Mouse (Mus musculus): ENCODE measurements around the gene Hpn. TPM values are rescaled to one million over a fixed set of nuclear protein-coding genes. Genes with fewer than 3 reads are reported as not detected.

Gene Hpn
- polyA plus RNA-seq, 1 experiment from 2014 or later: 0.49 TPM

DNA sequence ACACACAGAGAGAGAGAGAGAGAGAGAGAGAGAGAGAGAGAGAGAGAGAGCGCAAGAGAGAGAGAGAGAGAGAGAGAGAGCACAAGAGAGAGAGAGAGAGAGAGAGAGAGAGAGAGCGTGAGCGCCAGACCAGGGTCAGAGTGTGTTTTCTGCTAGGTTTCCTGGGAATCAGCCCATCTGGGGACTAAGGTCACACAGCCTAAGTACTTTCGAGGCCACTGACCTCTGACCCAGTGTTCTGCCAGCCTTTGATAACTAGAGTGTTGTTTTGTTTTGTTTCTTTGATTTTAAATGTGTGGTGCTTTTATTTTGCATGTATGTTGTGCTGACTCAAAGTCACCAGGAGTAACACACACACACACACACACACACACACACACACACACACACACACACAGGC is 59.2 kb downstream of the Hpn start:
- Histone ChIP-seq H3K36me3 (replicated peaks) (no peaks in the 10 kb centered on the region), H3K27ac (no peak overlapping the region), H3K27me3 (peaks cover 53% of the 10 kb centered on the region), H3K9me3 (no peaks in the 10 kb centered on the region), H3K4me3 (replicated peaks) (no peak overlapping the region), H3K9ac (no peak overlapping the region), H3K4me2 (no peak overlapping the region), H3K4me1 (peaks cover 40% of the 10 kb centered on the region)
- ATAC-seq (ENCODE audit: low FRiP score): no peak
- 32% methylated on average over 3 of the region's 4 CpGs for WGBS

DNA sequence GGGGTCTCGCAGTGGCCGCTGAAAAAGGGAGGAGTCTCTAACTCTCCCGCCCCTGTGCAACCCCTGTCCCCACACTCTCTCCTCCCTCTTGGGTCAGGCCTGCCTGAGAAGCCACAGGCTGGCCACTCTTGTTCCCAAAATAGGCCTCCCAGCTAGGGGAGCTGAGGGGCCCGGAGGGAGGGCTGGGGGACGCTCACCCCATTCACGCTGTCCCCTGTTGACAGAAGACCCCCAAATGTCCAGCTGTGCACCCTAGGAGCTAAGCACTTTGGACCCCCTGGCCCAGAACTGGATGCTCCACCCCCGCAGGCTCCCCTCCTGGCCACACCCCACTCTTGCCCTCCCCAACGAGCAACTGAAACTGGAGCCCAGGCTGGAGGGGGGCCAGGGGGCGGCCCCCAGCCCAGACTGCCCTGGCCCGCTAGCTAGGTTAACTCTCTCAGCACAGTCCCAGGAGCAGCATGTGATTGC is 59.7 kb downstream of the Hpn start:
- Histone ChIP-seq H3K27ac (no peak overlapping the region), H3K27me3 (peaks cover 58% of the 10 kb centered on the region), H3K36me3 (replicated peaks) (no peaks in the 10 kb centered on the region), H3K4me3 (replicated peaks) (no peak overlapping the region), H3K4me2 (0 out of 2 replicates have a peak overlapping the region, but pooled peaks have one; percentile 8), H3K9ac (no peak overlapping the region), H3K4me1 (peaks cover 44% of the 10 kb centered on the region), H3K9me3 (no peaks in the 10 kb centered on the region)
- no peak for ATAC-seq (ENCODE audit: low FRiP score)
- 2% methylated on average over 9 of the region's 10 CpGs for WGBS

DNA sequence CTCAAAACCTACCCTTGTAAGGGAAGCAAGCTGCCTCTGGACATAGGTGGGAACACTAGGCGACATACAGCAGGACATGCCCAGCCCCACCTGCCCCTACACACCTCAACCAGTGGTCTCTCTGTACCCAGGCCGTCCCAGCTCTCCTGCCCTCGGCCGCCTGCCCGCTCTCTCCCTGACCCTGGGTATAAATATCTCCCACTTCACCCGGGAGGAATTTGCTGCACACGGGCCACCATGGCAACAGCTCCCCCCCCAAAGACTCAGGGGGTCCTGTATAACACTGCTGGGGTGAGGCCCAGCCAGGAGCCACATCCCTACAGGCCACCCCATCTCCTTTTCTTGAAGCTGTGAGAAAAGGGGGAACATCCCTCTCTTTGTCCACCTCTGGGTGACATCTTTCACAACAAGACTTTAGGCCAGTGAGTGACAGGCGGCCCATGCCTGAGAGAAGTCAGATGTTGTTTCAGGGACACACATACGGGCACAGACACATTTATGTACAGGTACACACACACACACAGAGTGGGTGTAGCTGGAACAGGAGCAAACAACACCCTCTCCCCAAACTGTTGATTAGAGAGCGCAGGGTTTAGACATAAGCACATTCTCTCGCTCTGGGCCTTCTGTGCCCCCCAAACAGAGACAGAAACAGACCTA is 60.3 kb downstream of the Hpn start:
- Histone ChIP-seq H3K27ac (no peak overlapping the region), H3K27me3 (peaks cover 64% of the 10 kb centered on the region), H3K4me1 (peaks cover 50% of the 10 kb centered on the region), H3K4me3 (replicated peaks) (no peak overlapping the region), H3K4me2 (no peak overlapping the region), H3K9ac (no peak overlapping the region), H3K36me3 (replicated peaks) (no peaks in the 10 kb centered on the region), H3K9me3 (0 out of 2 replicates have a peak, but pooled peaks cover 2% of the 10 kb centered on the region)
- no peak for ATAC-seq (ENCODE audit: low FRiP score)
- 45% methylated on average over 11 of the region's 11 CpGs for WGBS

GRCm38 (mm10) chr7:31053882-31054447 is 61.1 kb downstream of the Hpn start:
- no peak overlapping the region for H3K27ac ChIP-seq
- peaks cover 52% of the 10 kb centered on the region for H3K4me1 ChIP-seq
- no peak overlapping the region for H3K4me3 ChIP-seq (replicated peaks)
- H3K27me3 ChIP-seq: peaks cover 72% of the 10 kb centered on the region
- 31% methylated on average over 10 of the region's 10 CpGs for WGBS
- ATAC-seq (ENCODE audit: low FRiP score): no peak
- H3K9me3 ChIP-seq: 0 out of 2 replicates have a peak, but pooled peaks cover 2% of the 10 kb centered on the region
- H3K36me3 ChIP-seq (replicated peaks): no peaks in the 10 kb centered on the region
- no peak overlapping the region for H3K4me2 ChIP-seq
- no peak overlapping the region for H3K9ac ChIP-seq

DNA sequence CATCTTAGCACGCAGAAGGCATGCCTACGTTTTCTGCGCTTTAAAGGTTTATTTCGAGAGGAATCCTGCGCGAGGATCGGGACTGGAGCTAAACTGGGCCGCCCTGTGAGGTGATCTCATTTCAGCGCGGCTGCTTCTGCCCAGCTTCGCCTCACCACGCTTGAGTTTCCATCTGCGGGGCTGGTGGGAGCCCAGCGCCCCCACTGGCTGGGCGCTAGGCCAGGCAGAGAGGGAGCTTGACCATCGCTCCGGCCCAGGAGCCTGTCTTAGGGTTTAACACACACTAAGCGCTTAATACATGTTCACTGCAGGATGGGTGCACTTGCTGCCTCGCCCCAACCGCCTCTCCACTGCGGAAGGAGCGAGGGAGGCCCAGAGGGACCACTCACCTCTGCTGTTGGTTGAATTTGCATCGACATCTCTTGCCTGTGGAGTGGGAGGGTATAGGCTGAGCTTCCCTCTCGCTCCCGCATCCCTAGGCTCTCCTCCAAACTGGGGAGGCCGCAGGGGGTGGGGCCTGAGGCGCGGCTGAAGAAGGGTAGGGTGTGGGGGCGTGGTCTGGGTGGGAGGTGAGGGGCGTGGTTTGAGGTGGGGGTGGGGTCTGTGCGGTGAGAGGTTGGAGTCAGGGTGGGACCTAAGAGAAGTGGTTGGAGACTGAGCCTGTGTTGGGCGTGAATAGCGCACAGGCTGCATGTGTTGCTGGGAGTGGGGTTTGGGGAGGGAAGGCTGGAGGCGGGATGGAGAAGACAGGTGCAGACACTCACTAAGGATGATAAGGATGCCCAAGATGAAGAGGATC is 62.3 kb downstream of the Hpn start:
- no peaks in the 10 kb centered on the region for H3K36me3 ChIP-seq (replicated peaks)
- no peak overlapping the region for H3K27ac ChIP-seq
- peaks cover 79% of the 10 kb centered on the region for H3K27me3 ChIP-seq
- H3K4me2 ChIP-seq: peak overlapping the region; percentile 36
- H3K9me3 ChIP-seq: 0 out of 2 replicates have a peak, but pooled peaks cover 2% of the 10 kb centered on the region
- under 1% methylated on average over 34 of the region's 34 CpGs for WGBS
- H3K4me3 ChIP-seq (replicated peaks): peak overlapping the region; percentile 25
- ATAC-seq (ENCODE audit: low FRiP score): no peak
- H3K9ac ChIP-seq: no peak overlapping the region
- peaks cover 52% of the 10 kb centered on the region for H3K4me1 ChIP-seq

GRCm38 (mm10) chr7:31052251-31052635 is 62.8 kb downstream of the Hpn start:
- ATAC-seq (ENCODE audit: low FRiP score): no peak
- Histone ChIP-seq H3K27ac (no peak overlapping the region), H3K27me3 (peaks cover 79% of the 10 kb centered on the region), H3K9ac (no peak overlapping the region), H3K36me3 (replicated peaks) (no peaks in the 10 kb centered on the region), H3K9me3 (0 out of 2 replicates have a peak, but pooled peaks cover 2% of the 10 kb centered on the region), H3K4me2 (peak overlapping the region; percentile 36), H3K4me3 (replicated peaks) (peak overlapping the region; percentile 25), H3K4me1 (peaks cover 52% of the 10 kb centered on the region)
- WGBS: 2% methylated on average over 22 of the region's 22 CpGs

- H3K27me3 ChIP-seq: peaks cover 74% of the 10 kb centered on the region
- no peaks in the 10 kb centered on the region for H3K36me3 ChIP-seq (replicated peaks)
- 0 out of 2 replicates have a peak, but pooled peaks cover 2% of the 10 kb centered on the region for H3K9me3 ChIP-seq
- peak within 1 kb of the TSS; percentile 54 for H3K4me2 ChIP-seq
- 2% methylated on average over 21 of the region's 28 CpGs for WGBS
- H3K27ac ChIP-seq: 0 out of 2 replicates have a peak within 1 kb of the TSS, but pooled peaks have one; percentile 42
- peaks cover 52% of the 10 kb centered on the region for H3K4me1 ChIP-seq
- peak within 1 kb of the TSS; percentile 33; the same call in 1 of the 2 replicates for H3K9ac ChIP-seq
- H3K4me3 ChIP-seq (replicated peaks): peak within 1 kb of the TSS; percentile 31
- ATAC-seq (ENCODE audit: low FRiP score): 0 out of 2 replicates have a peak, but pooled peaks have one; percentile 14
These were observed 63.6 kb downstream of the Hpn start, which contains the start of gene Fxyd7 for GRCm38 (mm10) chr7:31051321-31052021. Fxyd7 (minus strand) TSS chr7:31051467.

- ATAC-seq (ENCODE audit: low FRiP score): peak; percentile 28; the same call in 1 of the 2 replicates
- H3K4me1 ChIP-seq: peaks cover 52% of the 10 kb centered on the region
These were observed 64.2 kb downstream of the Hpn start for GRCm38 (mm10) chr7:31050921-31051320.

DNA sequence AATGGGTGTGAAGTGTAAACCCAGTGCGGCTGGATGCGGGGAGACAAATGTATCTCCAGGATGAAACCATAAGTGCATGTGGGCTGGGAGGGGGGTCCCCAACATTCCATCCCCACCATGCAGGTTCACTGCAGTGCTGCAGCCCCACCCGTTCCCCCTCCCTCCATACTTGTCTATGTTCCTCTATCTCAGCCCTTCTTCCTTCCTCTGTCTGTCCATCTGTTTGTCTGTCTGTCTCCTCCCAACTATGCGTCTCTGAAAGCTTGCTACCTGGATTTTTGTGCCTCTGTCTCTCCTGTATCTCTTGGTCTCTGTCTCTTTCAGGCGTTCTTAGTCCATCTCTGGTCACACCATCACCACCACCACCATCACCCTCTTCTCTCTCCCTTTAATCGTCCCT is 64.6 kb downstream of the Hpn start:
- Histone ChIP-seq H3K9me3 (0 out of 2 replicates have a peak, but pooled peaks cover 2% of the 10 kb centered on the region), H3K27ac (0 out of 2 replicates have a peak overlapping the region, but pooled peaks have one; percentile 42), H3K4me3 (replicated peaks) (peak overlapping the region; percentile 31), H3K27me3 (peaks cover 72% of the 10 kb centered on the region), H3K9ac (no peak overlapping the region; the same call in 1 of the 2 replicates), H3K4me2 (peak overlapping the region; percentile 54), H3K36me3 (replicated peaks) (no peaks in the 10 kb centered on the region), H3K4me1 (peaks cover 50% of the 10 kb centered on the region)
- ATAC-seq (ENCODE audit: low FRiP score): 0 out of 2 replicates have a peak, but pooled peaks have one; percentile 9
- 2% methylated on average over 6 of the region's 6 CpGs for WGBS

More at GRCm38 (mm10) chr7:31050921-31051320, 64.2 kb downstream of the Hpn start:
- Histone ChIP-seq H3K9me3 (0 out of 2 replicates have a peak, but pooled peaks cover 2% of the 10 kb centered on the region), H3K4me3 (replicated peaks) (peak overlapping the region; percentile 31), H3K36me3 (replicated peaks) (no peaks in the 10 kb centered on the region), H3K4me2 (peak overlapping the region; percentile 54), H3K9ac (peak overlapping the region; percentile 33; the same call in 1 of the 2 replicates), H3K27ac (no peak overlapping the region), H3K27me3 (peaks cover 72% of the 10 kb centered on the region)
- whole genome bisulfite sequencing: 2% methylated on average over 9 of the region's 9 CpGs

DNA sequence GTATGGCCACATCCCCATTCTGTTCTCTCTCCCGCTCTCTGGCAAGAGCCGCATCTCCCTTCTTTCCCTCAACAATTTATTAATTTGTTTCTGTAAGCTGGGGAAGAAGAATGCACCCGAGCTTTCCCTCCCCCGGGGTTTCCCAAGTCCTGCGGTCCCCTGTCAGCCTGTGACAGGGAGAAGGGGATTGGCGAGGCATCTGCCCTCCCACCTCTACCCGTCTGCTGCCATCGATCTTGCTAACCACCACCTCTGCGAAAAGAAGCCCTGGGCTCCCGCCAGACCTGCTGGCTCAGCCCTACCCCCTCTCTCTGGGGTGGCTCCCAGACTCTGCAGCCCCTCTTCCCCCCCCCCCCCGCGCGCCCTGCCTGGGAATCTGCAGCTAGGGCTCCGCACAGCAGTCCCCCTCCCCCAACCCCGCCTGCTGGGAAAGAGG is 65.2 kb downstream of the Hpn start:
- peaks cover 71% of the 10 kb centered on the region for H3K27me3 ChIP-seq
- WGBS: 3% methylated on average over 11 of the region's 15 CpGs
- H3K4me2 ChIP-seq: peak overlapping the region; percentile 54
- peak; percentile 55 for ATAC-seq (ENCODE audit: low FRiP score)
- 0 out of 2 replicates have a peak, but pooled peaks cover 2% of the 10 kb centered on the region for H3K9me3 ChIP-seq
- no peaks in the 10 kb centered on the region for H3K36me3 ChIP-seq (replicated peaks)
- H3K27ac ChIP-seq: peak overlapping the region; percentile 42
- peak overlapping the region; percentile 31 for H3K4me3 ChIP-seq (replicated peaks)
- H3K4me1 ChIP-seq: peaks cover 44% of the 10 kb centered on the region
- peak overlapping the region; percentile 25; the same call in 1 of the 2 replicates for H3K9ac ChIP-seq

All from forebrain, embryonic 12.5 days (tissue).